Mouse (Mus musculus) urinary bladder, postnatal 4 days (tissue): ENCODE measurements around the gene 4930507D05Rik.
A peak's percentile ranks its signal among the peaks of the same experiment; 100 is the strongest.
"Not testable (repeated sequence)": the region's sequence is repeated elsewhere in the genome, so short reads cannot be mapped to it uniquely, and the experiment has no call there.

ENCODE experiments used
- DNase-seq, 2 experiments: peaks; one replicate each; pipeline ENCODE4 v3.0.0; 2021 to 2022; ENCODE audit warnings: low spot score in 2 of 2

The 4930507D05Rik gene

DNA sequence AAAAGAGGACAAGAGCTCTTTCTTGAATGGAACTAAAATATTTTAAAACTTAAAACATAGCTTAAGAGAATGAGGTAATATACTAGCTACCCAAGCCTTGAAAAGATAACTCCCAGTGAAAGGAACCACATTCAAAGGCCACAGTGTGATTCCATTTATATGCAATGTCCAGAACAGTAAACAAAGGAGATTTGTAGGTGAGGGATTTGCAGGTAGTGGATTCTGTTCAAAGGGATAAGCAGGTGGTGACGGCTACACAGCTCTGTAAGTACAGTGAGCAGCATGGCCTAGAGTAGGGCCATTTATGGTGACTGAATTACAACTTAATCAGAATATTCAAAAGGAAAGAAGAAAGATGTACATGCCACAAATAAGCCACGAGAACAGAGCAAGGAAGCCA is 27.7 kb downstream of the 4930507D05Rik start:
- DNase-seq: no peak

DNA sequence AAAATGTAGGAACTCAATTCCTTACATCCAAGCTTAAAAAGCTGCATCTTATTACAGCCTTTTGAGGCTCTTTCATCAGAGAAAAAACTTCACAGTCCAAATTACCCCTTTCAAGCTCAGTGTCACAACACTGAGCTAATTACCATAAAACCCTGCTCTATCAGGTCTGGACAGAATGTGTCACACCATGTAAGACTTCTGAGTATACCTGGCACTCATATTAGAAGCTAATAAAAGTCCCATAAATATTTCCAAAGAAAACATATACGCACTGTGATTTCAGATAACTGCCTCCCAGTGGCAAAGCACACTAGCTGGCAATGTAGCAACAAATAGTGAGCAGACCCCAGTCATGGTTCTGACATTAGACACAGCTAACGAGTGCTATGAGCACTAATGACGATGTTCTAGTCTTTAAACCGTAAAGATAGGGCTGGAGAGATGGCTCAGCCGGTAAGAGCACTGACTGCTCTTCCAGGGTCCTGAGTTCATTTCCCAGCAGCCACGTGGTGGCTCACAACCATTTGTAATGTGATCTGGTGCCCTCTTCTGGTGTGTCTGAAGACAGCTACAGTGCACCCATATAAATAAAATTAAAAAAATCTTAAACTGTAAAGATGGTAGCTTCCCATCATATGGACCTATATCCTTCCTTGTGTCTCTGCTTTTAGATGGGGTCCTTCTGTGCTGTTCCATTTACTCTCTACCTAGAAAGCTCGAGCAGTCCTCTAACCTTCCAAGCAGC is 32.0 kb downstream of the 4930507D05Rik start:
- no peak for DNase-seq

DNA sequence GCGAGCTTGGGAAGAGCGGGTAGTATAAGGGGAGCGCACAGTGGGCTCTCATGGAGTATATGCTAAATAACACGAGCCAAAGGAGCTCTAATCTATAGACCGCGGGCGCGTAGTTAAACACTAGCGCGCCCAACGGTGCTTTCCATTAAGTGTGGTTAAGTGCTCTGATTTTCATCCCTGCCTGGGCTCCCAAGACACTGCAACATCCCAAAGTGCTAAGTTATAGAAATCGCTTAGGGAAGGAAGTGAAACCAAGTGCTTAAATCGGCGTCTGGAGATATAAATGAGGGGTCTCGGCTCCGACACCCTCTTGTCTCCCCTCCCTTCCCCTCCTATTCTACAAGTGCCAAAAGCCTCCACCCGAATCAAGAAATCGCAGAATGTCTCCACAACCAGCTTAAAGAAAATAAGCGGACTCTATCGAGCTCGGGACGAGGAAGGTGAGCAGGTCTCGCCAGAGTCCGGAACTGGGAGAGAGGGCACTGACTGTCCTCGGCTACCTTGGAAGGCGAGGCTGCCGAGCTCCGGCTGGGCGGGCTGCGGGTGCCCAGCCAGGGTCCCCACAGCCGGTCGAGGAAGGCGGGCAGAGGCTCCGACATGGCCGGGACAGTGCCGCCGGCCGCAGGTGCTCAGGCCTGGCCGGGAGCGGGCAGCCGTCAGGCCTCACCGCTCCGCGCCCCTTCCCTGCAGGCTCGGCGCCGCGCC is 36.7 kb downstream of the 4930507D05Rik start:
- DNase-seq: no peak

DNA sequence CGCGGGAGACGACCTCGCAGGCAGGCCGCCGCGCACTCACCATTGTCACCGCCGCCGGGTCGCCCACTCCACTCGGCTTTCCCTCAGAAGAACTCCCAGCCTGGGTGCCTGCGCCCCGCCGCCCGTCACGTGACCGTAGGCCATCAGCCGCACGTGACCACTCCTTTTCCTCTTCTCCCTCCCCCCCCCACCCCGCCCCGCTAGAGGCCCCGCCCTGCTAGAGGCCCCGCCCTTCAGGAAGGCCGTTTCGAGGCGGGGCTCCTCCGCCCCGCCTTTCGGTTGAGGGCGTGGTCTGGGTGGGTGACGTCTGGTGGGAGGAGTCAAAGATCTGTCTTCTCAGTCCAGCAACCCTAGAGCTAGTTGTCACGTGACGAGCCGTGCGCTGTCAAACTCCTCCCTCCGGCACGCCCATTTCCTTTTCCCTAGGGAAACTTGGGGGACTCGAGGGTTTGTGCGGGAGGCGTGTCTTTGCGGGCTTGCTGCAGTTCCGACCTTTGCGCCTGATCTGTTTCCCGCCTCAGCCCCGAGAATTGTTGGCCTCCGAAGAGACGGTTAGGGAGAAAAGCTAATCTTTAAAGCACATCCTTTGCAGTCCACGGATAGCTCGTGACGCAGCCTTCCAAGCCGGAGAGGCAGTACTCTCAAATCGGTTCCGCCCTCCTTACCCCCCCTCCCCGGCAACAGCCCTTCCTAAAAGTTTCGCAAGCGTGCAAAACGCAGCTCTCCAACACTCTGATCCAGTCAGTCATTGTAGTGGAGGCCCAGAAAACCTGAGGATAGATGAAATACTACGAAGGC is 37.5 kb downstream of the 4930507D05Rik start, which contains the start of gene Vps26a:
Gene Vps26a, minus strand, starts transcription at position 188 of the 798 bp plus-strand sequence.
- DNase-seq: peak; percentile 98 to 99

DNA sequence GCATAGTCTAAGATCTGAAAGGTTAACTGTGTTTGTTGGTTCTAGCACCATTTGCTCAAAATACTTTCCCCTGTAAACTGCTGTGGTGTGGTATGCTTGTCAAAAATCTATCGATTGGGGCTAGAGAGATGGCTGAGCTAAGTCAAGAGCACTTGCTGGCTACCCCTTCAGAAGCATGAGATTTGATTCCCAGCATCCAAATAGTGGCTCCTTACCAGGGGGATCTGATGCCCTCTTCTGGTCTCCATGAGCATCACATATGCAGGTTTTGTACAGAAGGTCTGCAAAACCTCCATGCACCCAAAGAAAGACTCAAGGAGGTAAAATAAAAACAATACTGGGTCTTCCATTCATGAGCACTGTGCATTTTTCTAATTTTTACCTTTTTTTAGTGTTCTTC is 39.0 kb downstream of the 4930507D05Rik start:
- no peak for DNase-seq

DNA sequence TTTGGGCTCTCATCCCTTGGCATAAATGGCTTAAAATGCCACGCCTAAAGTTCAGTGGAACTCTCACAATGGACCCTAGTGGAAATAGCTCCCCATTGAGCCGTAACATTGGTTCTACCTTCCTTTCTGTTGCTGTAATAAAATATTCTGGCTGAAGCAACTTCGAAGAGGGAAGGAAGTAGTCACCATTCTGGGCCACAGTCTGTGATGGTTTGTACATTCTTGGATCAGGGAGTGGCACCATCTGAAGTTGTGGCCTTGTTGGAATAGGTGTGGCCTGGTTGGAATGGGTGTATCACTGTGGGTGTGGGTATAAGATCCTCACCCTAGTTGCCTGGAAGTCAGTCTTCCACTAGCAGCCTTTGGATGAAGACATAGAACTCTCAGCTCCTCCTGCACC is 42.4 kb downstream of the 4930507D05Rik start:
- DNase-seq: not testable (repeated sequence)

DNA sequence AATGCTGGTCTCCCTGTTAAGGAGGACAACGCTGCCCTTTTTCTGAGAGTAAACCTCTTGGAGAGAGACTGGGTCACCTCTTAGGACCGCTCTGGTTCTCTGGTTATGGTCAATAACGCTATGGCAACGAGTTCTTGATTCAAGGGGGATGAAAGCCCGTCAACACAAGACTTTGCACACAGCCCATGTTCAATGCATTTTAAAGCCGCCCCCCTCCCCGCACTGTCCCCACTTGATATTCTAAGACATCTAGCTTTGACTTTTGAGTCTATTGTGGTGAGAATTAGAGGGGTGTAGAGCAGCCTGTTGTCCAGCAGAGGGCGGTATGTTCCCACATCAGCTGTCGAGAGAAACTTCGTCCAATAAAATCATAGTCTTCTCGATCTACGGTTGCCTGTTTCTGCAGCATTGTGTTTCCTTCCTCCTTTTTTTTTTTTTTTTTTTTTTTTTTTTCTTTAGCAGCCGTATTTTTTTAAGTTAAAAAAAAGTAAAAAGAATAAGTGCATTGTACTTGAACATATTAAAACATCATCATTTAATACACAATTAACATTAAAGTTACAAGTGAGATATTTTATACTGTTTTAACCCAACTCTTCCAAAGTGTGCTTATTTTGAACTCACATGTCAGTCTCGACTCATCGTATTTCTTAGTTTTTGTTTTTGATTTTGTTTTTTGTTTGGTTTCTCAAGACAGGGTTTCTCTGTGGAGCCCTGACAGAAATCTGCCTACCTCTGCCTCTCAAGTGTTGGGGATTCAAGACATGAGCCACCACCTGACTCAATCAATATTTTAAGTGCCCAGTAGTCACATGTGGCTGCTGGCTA is 51.0 kb downstream of the 4930507D05Rik start:
- peak in 1 of 2 experiments; percentile 30 for DNase-seq
